ENCODE assay signal across 8 mouse cellular contexts in genomic region chr11:98960313-98960906, GRCm38 (mm10). TPM values are rescaled to one million over a fixed set of nuclear protein-coding genes. Genes with fewer than 3 reads are reported as not detected.
DNase-seq lines count a peak whose midpoint lies in the region; ATAC-seq and TF ChIP-seq lines count a peak whose summit lies in the region.
"Had no signal": no experiment of that assay in that cellular context is flagged by ENCODE, and none has a peak within 500 bp of the region (broad histone marks: within the 10 kb centered on the region; RNA-seq: fewer than 3 reads in every experiment).

No protein-coding gene starts in this region.

- TF ChIP-seq POLR2A in MEL (IDR thresholded peaks at IDR 0.05; ENCODE audit: control insufficient read depth in 1 of 2, insufficient read depth in 1 of 2, low read depth in 1 of 2, low read length in 2 of 2, poor library complexity in 1 of 2) = peak; percentile 20 to 48; a peak in 2 of 4 replicates

- no peak for TF ChIP-seq CTCF in MEL (IDR thresholded peaks at IDR 0.05 in 2 of 3, conservative IDR thresholded peaks at IDR 0.05 in 1 of 3; ENCODE audit: control insufficient read depth in 1 of 3, insufficient read depth in 1 of 3, low read depth in 2 of 3, low read length in 3 of 3, poor library complexity in 1 of 3, severe bottlenecking in 1 of 3)

- peak overlapping the region; percentile 79 for H3K9ac ChIP-seq in MEL (ENCODE audit: control insufficient read depth, low read depth, low read length, poor library complexity, severe bottlenecking)
- peak overlapping the region; percentile 58 for H3K9ac ChIP-seq in liver, embryonic 15.5 days
- peak overlapping the region; percentile 88 for H3K9ac ChIP-seq in neural tube, embryonic 13.5 days

- H3K36me3 ChIP-seq in MEL (ENCODE audit: control insufficient read depth in 1 of 2, insufficient read depth in 2 of 2, low read length in 2 of 2) = peaks cover 0 to 18% of the 10 kb centered on the region in 2 experiments; a peak in 2 of 4 replicates
- no peaks in the 10 kb centered on the region for H3K36me3 ChIP-seq in liver, embryonic 15.5 days (replicated peaks)
- no peaks in the 10 kb centered on the region for H3K36me3 ChIP-seq in neural tube, embryonic 13.5 days

- peaks cover 3% of the 10 kb centered on the region for H3K79me2 ChIP-seq in MEL (ENCODE audit: control insufficient read depth, insufficient read depth, low read length, poor library complexity)

- H3K4me1 ChIP-seq in MEL (ENCODE audit: control insufficient read depth in 1 of 2, insufficient read depth in 2 of 2, low read length in 2 of 2) = peaks cover 3 to 30% of the 10 kb centered on the region in 2 experiments
- peaks cover 79% of the 10 kb centered on the region for H3K4me1 ChIP-seq in liver, embryonic 15.5 days (replicated peaks)
- peaks cover 78% of the 10 kb centered on the region for H3K4me1 ChIP-seq in neural tube, embryonic 13.5 days (replicated peaks)

- peak overlapping the region; percentile 67 to 84 for H3K4me3 ChIP-seq in MEL (ENCODE audit: control insufficient read depth in 1 of 2, insufficient read depth in 1 of 2, low read depth in 2 of 2, low read length in 2 of 2)
- peak overlapping the region; percentile 64 for H3K4me3 ChIP-seq in liver, embryonic 15.5 days (replicated peaks)
- H3K4me3 ChIP-seq in neural tube, embryonic 13.5 days = peak overlapping the region; percentile 84

- H3K9me3 ChIP-seq in MEL (replicated peaks; ENCODE audit: insufficient read depth, low read length) = no peaks in the 10 kb centered on the region
- no peaks in the 10 kb centered on the region for H3K9me3 ChIP-seq in liver, embryonic 15.5 days (replicated peaks)
- H3K9me3 ChIP-seq in neural tube, embryonic 13.5 days = no peaks in the 10 kb centered on the region

- ATAC-seq in liver, embryonic 15.5 days (ENCODE audit: insufficient read depth) = peak; percentile 41
- peak; percentile 33; the same call in 1 of the 2 replicates for ATAC-seq in neural tube, embryonic 13.5 days (ENCODE audit: low read depth)
- ATAC-seq in megakaryocyte-erythroid progenitor cell, adult 5-6 weeks (replicated peaks; ENCODE audit: low FRiP score, low TSS enrichment, poor library complexity, severe bottlenecking) = no peak

- peak; percentile 90 for DNase-seq in MEL (ENCODE audit: low read depth, low spot score)
- DNase-seq in adrenal gland, postnatal 25 days = peak; percentile 84
- peak; percentile 82 for DNase-seq in gastrocnemius, postnatal 14 days
- peak; percentile 88 for DNase-seq in induced T-regulatory cell, adult 2 months (ENCODE audit: low read depth)

- no peaks in the 10 kb centered on the region for H3K27me3 ChIP-seq in MEL (ENCODE audit: control insufficient read depth in 1 of 2, insufficient read depth in 2 of 2, low read length in 2 of 2)
- H3K27me3 ChIP-seq in liver, embryonic 15.5 days = peaks cover 63% of the 10 kb centered on the region
- H3K27me3 ChIP-seq in neural tube, embryonic 13.5 days = no peaks in the 10 kb centered on the region

- TF ChIP-seq EP300 in MEL (IDR thresholded peaks at IDR 0.05; ENCODE audit: low read depth in 1 of 2, low read length in 2 of 2) = 0 out of 4 replicates have a peak, but pooled peaks of 1 of the 2 experiments have one; percentile 3

- H3K4me2 ChIP-seq in liver, embryonic 15.5 days = peak overlapping the region; percentile 100
- peak overlapping the region; percentile 98 for H3K4me2 ChIP-seq in neural tube, embryonic 13.5 days

- intact Hi-C loops in gastrocnemius, postnatal 14 days (cut with DNase I; ENCODE audit: low total_unique reads) = no loop called here

- WGBS in liver, embryonic 15.5 days (ENCODE audit: insufficient replicate concordance) = under 1% methylated on average over 53 of the region's 53 CpGs
- WGBS in neural tube, embryonic 13.5 days = under 1% methylated on average over 51 of the region's 53 CpGs

- peak overlapping the region; percentile 91 for H3K27ac ChIP-seq in MEL (ENCODE audit: control insufficient read depth, low read depth, low read length)
- H3K27ac ChIP-seq in liver, embryonic 15.5 days (replicated peaks) = peak overlapping the region; percentile 70
- H3K27ac ChIP-seq in neural tube, embryonic 13.5 days (replicated peaks) = peak overlapping the region; percentile 98

- no peak for TF ChIP-seq RAD21 in MEL (IDR thresholded peaks at IDR 0.05; ENCODE audit: low read depth, low read length)

TF ChIP-seq in MEL, 35 proteins besides CTCF, POLR2A, EP300 and RAD21 (continues in another document):
- TF ChIP-seq SIN3A (IDR thresholded peaks at IDR 0.05; ENCODE audit: low read length) (peak; percentile 85), SMC3 (IDR thresholded peaks at IDR 0.05; ENCODE audit: low read depth, low read length) (no peak), ZKSCAN1 (IDR thresholded peaks at IDR 0.05; ENCODE audit: low read depth, low read length) (no peak), MEF2A (IDR thresholded peaks at IDR 0.05; ENCODE audit: extremely low read depth, insufficient replicate concordance, low read depth, low read length, poor library complexity, severe bottlenecking) (no peak), E2F4 (IDR thresholded peaks at IDR 0.05; ENCODE audit: borderline replicate concordance, low read depth, low read length) (no peak), CHD2 (IDR thresholded peaks at IDR 0.05; ENCODE audit: low read length) (no peak), TBP (IDR thresholded peaks at IDR 0.05; ENCODE audit: low read depth, low read length) (no peak), TCF12 (IDR thresholded peaks at IDR 0.05; ENCODE audit: low read depth, low read length) (0 out of 2 replicates have a peak, but pooled peaks have one; percentile 30), MYB (IDR thresholded peaks at IDR 0.05; ENCODE audit: low read depth, low read length) (no peak), MAFK (IDR thresholded peaks at IDR 0.05; ENCODE audit: borderline replicate concordance, low read depth, low read length) (no peak), NRF1 (IDR thresholded peaks at IDR 0.05; ENCODE audit: insufficient read depth, low read depth, low read length, poor library complexity, severe bottlenecking) (no peak), POLR2AphosphoS5 (IDR thresholded peaks at IDR 0.05; ENCODE audit: borderline replicate concordance, low read depth, low read length) (no peak), ELF1 (IDR thresholded peaks at IDR 0.05; ENCODE audit: low read depth, low read length) (peak; percentile 51; the same call in 1 of the 2 replicates), USF2 (IDR thresholded peaks at IDR 0.05; ENCODE audit: borderline replicate concordance in 1 of 2, insufficient read depth in 1 of 2, low read depth in 1 of 2, low read length in 2 of 2) (no peak), MAZ (IDR thresholded peaks at IDR 0.05; ENCODE audit: low read depth, low read length) (peak; percentile 84), KAT2A (conservative IDR thresholded peaks at IDR 0.05; ENCODE audit: low read depth, low read length) (no peak), GABPA (IDR thresholded peaks at IDR 0.05; ENCODE audit: low read depth, low read length) (no peak), RCOR1 (IDR thresholded peaks at IDR 0.05; ENCODE audit: low read depth, low read length) (no peak), CHD1 (IDR thresholded peaks at IDR 0.05; ENCODE audit: low read depth, low read length) (no peak), NELFE (IDR thresholded peaks at IDR 0.05; ENCODE audit: low read depth, low read length) (0 out of 2 replicates have a peak, but pooled peaks have one; percentile 40), MXI1 (IDR thresholded peaks at IDR 0.05; ENCODE audit: low read depth, low read length) (no peak; the same call in 1 of the 2 replicates), GATA1 (IDR thresholded peaks at IDR 0.05; ENCODE audit: low read depth, low read length) (no peak), USF1 (IDR thresholded peaks at IDR 0.05; ENCODE audit: low read depth, low read length) (no peak), HCFC1 (IDR thresholded peaks at IDR 0.05; ENCODE audit: low read depth, low read length) (peak; percentile 54; the same call in 1 of the 2 replicates), TAL1 (IDR thresholded peaks at IDR 0.05; ENCODE audit: low read length) (no peak), MAX (IDR thresholded peaks at IDR 0.05; ENCODE audit: low read length) (0 out of 2 replicates have a peak, but pooled peaks have one; percentile 6)

RNA-seq across cellular contexts. Expression of gene Gjd3, which starts 22.4 kb away (rescaled TPM):
- not detected in 2 replicates for total RNA-seq in MEL (2012; rRNA removed)
- not detected for polyA plus RNA-seq in MEL (2012; ENCODE audit: insufficient read depth in 1 of 2, insufficient read length in 2 of 2, low read depth in 1 of 2, low replicate concordance in 2 of 2, missing spikeins in 1 of 2)
- total RNA-seq in adrenal gland, postnatal 25 days (2021) = not detected in 2 replicates
- not detected for total RNA-seq in gastrocnemius, postnatal 14 days (2021)
- polyA plus RNA-seq in liver, embryonic 15.5 days (2015; fragmentation: Nextera tagmentation; extraction: Ambion mirVana) = not detected in 2 replicates
- polyA plus RNA-seq in neural tube, embryonic 13.5 days (2015; fragmentation: Nextera tagmentation; extraction: Ambion mirVana) = 1.4 and 1.5 TPM in 2 replicates
- not detected in 2 replicates for total RNA-seq in megakaryocyte-erythroid progenitor cell, adult 5-6 weeks (2014; fragmentation: Nextera tagmentation)
- total RNA-seq in megakaryocyte-erythroid progenitor cell, adult 5-6 weeks (2017) = not detected in 2 replicates
- total RNA-seq: hematopoietic stem cell, adult 5-6 weeks had no signal

RNA-seq across cellular contexts. Expression of gene Rara, which starts 32.8 kb away (rescaled TPM):
- 9.8 and 12.1 TPM in 2 replicates for total RNA-seq in MEL (2012; rRNA removed)
- 10 to 100 TPM in 1 of 2 experiments, not detected in 1; 13.7 TPM for polyA plus RNA-seq in MEL (2012; ENCODE audit: insufficient read depth in 1 of 2, insufficient read length in 2 of 2, low read depth in 1 of 2, low replicate concordance in 2 of 2, missing spikeins in 1 of 2)
- total RNA-seq in adrenal gland, postnatal 25 days (2021) = 21.8 and 27.7 TPM in 2 replicates
- 10 to 100 TPM; 13.7 to 19.7 TPM for total RNA-seq in gastrocnemius, postnatal 14 days (2021)
- polyA plus RNA-seq in liver, embryonic 15.5 days (2015; fragmentation: Nextera tagmentation; extraction: Ambion mirVana) = 4.4 and 4.5 TPM in 2 replicates
- polyA plus RNA-seq in neural tube, embryonic 13.5 days (2015; fragmentation: Nextera tagmentation; extraction: Ambion mirVana) = 24.0 and 26.7 TPM in 2 replicates
- 7.8 and 15.9 TPM in 2 replicates for total RNA-seq in megakaryocyte-erythroid progenitor cell, adult 5-6 weeks (2014; fragmentation: Nextera tagmentation)
- total RNA-seq in megakaryocyte-erythroid progenitor cell, adult 5-6 weeks (2017) = 2.2 and 3.0 TPM in 2 replicates

RNA-seq across cellular contexts. Expression of gene Cdc6, which starts 52.8 kb away (rescaled TPM):
- 83.4 and 104 TPM in 2 replicates for total RNA-seq in MEL (2012; rRNA removed)
- 10 to 100 TPM; 56.9 to 69.4 TPM for polyA plus RNA-seq in MEL (2012; ENCODE audit: insufficient read depth in 1 of 2, insufficient read length in 2 of 2, low read depth in 1 of 2, low replicate concordance in 2 of 2, missing spikeins in 1 of 2)
- total RNA-seq in adrenal gland, postnatal 25 days (2021) = 1.7 and 4.3 TPM in 2 replicates
- total RNA-seq in gastrocnemius, postnatal 14 days (2021) = 1 to 10 TPM in 1 of 2 experiments, under 1 TPM in 1; 0.78 to 1.3 TPM
- polyA plus RNA-seq in liver, embryonic 15.5 days (2015; fragmentation: Nextera tagmentation; extraction: Ambion mirVana) = 54.6 and 58.0 TPM in 2 replicates
- polyA plus RNA-seq in neural tube, embryonic 13.5 days (2015; fragmentation: Nextera tagmentation; extraction: Ambion mirVana) = 4.2 and 4.7 TPM in 2 replicates
- 85.0 and 101 TPM in 2 replicates for total RNA-seq in megakaryocyte-erythroid progenitor cell, adult 5-6 weeks (2014; fragmentation: Nextera tagmentation)
- total RNA-seq in megakaryocyte-erythroid progenitor cell, adult 5-6 weeks (2017) = 67.8 and 78.7 TPM in 2 replicates

Comparison
In these comparisons a context has a peak if more than half of its experiments do, and no peak if none do; other contexts are left out.
1. RNA of gene Cdc6, which starts 52.8 kb away (total RNA-seq): 83.4 to 104 TPM in MEL and 67.8 to 101 TPM in megakaryocyte-erythroid progenitor cell, adult 5-6 weeks; 1.7 to 4.3 TPM in adrenal gland, postnatal 25 days and 0.78 to 1.3 TPM in gastrocnemius, postnatal 14 days; every median in the first group is over 10 times any median in the second.
2. Peak in every context shown above with its lines, with median percentiles within 50 percentile points of each other: DNase-seq, H3K27ac ChIP-seq, H3K4me3 ChIP-seq and H3K9ac ChIP-seq.